Mouse (Mus musculus) inflammation-experienced regulatory T-cells, adult 16 weeks (primary cell): ENCODE data around the gene Fzd2. TPM values are rescaled to one million over a fixed set of nuclear protein-coding genes. Genes with fewer than 3 reads are reported as not detected.

ENCODE experiments used
- polyA plus RNA-seq: library from polyadenylated mRNA; unstranded; fragments of 100-300 nt; shearing (Covaris generic); gene quantifications from one replicate; pipeline ENCODE4 v1.2.1, GENCODE M21; 2017

Gene Fzd2
- polyA plus RNA-seq: not detected

GRCm38 (mm10) chr11:102604010-102604584 lies at the start of gene Fzd2:
TSS of gene Fzd2 (plus strand) at chr11:102604396.

DNA sequence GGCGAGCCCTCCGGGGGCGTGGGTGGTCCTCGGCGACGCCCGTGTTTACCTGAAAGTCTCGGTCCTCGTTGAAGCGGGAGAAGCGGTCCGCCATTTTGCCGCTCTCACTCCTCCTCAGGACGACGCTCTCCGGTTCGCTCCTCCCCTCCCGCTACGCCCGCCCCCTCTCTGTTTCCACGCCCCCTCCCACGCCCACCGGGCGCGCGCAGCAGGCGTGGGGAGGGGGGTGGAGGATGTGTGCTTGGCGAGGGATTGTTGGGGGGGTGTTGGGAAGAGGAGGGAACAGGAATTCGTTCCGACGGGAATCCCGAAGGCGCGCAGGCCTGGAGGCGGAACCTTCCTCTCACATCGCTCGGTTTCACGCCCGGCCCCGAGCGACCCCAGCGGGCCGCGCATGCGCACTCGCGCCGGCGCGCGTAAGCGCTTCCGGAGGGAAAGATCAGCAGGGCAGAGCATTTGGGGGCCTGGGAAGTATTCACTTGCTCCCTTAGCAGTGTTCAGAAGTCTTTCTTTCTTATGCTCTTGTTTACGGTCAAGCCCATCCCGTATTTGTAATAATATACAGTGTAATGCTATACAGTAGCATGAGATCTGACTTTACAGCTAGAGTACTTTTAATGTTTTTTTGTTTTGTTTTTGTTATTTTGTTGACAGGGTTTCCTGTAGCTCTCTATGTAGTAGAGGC lies 48.0 kb upstream of the Fzd2 start, which contains the start of gene Gpatch8:
TSS of gene Gpatch8 (minus strand) at position 362 of the 685 bp plus-strand sequence.

DNA sequence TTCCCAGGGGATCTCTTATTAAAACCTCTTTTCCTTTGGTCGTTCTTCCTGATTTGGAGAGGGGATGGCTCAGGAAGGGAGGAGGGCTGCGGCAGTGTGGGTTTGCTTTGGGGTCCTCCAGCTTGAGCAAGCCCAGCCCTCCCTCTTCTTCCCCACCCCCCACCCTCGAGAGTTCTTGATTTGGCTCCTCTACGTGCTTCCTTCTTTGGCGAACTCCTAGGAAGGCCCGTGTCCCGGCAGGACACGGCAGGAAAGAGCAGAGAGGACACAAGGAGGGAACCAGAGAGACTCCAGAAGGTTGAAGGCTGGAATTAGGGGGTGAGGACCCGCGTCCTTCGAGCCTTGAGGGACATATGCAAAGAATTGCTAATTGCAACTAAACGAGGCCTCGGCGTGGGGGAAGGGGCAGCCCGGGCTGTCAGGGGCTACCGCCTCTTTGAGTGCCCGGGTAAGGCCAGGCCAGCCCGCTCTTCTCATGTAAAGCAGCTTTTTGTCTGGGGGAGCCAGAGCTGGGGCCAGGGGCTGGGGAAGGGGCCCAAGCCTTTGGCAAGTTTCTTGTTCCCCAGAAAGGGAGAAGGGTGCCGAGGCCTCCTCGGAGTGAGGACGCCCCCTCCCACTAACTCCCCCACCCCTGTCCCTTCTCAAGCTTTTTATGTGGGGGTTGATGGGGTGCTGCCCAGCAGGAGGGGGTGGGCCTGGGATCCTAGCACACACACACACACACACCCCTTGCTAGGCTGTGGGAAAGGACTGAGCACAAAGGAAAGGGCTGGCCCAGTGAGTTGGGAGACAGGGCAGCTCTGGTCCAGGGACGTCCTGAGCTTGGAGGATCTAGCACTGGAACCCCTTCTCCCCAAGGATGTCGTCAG lies 24.8 kb upstream of the Fzd2 start, which contains the start of gene Gm11627:
TSS of gene Gm11627 (minus strand) at position 297 of the 869 bp plus-strand sequence.

Other genes with a start within 250 kb of the Fzd2 start
- gene Slc4a1, start 238.2 kb upstream of the Fzd2 start, polyA plus RNA-seq: 1.8 TPM
- 34.1 TPM for gene Rundc3a, start 211.0 kb upstream of the Fzd2 start, polyA plus RNA-seq
- 50.6 TPM for gene Slc25a39, start 196.4 kb upstream of the Fzd2 start, polyA plus RNA-seq
- 85.2 TPM for gene Grn, start 174.1 kb upstream of the Fzd2 start, polyA plus RNA-seq
- not detected for gene Fam171a2, start 156.7 kb upstream of the Fzd2 start, polyA plus RNA-seq
- 1.7 TPM for gene Itga2b, start 134.3 kb upstream of the Fzd2 start, polyA plus RNA-seq
- 77.4 TPM for gene Gpatch8, start 48.0 kb upstream of the Fzd2 start, polyA plus RNA-seq
- gene Gm11627, start 24.9 kb upstream of the Fzd2 start, polyA plus RNA-seq: not detected
- gene Meioc, start 59.3 kb downstream of the Fzd2 start, polyA plus RNA-seq: not detected
- gene Ccdc43, start 93.4 kb downstream of the Fzd2 start, polyA plus RNA-seq: 40.2 TPM
- not detected for gene Adam11, start 157.0 kb downstream of the Fzd2 start, polyA plus RNA-seq
- not detected for gene Gjc1, start 215.3 kb downstream of the Fzd2 start, polyA plus RNA-seq
- not detected for gene Higd1b, start 231.5 kb downstream of the Fzd2 start, polyA plus RNA-seq